Comparison of ENCODE assay signal across 12 mouse cellular contexts in the genomic region with DNA sequence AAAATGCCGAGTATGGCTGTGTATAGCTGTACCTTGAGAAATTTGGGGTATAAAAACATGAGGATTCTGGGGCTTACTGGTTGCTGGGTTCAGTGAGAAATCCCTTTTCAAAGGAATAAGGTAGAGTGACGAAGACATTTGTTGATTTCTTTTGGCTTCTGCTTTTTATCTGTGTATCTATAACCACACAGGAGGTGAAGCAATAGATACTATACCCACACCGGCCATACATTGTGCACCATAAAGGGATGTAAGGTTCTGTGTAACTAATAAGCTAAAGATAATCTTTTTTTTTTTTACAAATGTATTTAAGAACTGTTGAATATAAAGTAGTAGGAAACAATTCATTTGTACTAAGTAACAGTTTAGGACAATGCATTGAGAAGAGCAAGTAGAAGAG.
"Had no signal": no experiment of that assay in that cellular context is flagged by ENCODE, and none has a peak within 500 bp of the region (broad histone marks: within the 10 kb centered on the region; RNA-seq: fewer than 3 reads in every experiment).

No protein-coding gene starts in this region.

- DNase-seq: lung, adult 18-20 months; lung, embryonic 14.5 days; lung, postnatal 10 days; lung, postnatal 36 days; midbrain, embryonic 14.5 days; right cerebral cortex, postnatal 25 days; right cerebral cortex, postnatal 4 days; spleen, adult 18-20 months; thymus, adult 18-20 months; thymus, postnatal 14 days; thymus, postnatal 36 days had no signal

- ATAC-seq: midbrain, embryonic 16.5 days had no signal
